Mouse (Mus musculus) heart, adult 2 months (tissue): ENCODE measurements around the gene Oprm1. TPM values are rescaled to one million over a fixed set of nuclear protein-coding genes. Genes with fewer than 3 reads are reported as not detected.
"Not testable (repeated sequence)": the region's sequence is repeated elsewhere in the genome, so short reads cannot be mapped to it uniquely, and the experiment has no call there.

ENCODE experiments used
- DNase-seq, 2 experiments: peaks; one replicate each; pipeline ENCODE4 v3.0.0; 2021
- H3K27ac ChIP-seq: fragments of 200-600 bp; 2 replicates; pipeline ENCODE4 v1.8.1; 2022
- H3K27me3 ChIP-seq: fragments of 200-500 bp; 2 replicates; pipeline ENCODE4 v1.6.1; 2012; ENCODE audit warnings: mild to moderate bottlenecking, low read length, inconsistent platforms, mixed read lengths; ENCODE audit not compliant: control insufficient read depth, insufficient read depth
- H3K36me3 ChIP-seq: fragments of 200-500 bp; 2 replicates; pipeline ENCODE4 v1.6.1; 2012; ENCODE audit warnings: low read length, inconsistent platforms; ENCODE audit not compliant: control insufficient read depth, insufficient read depth
- H3K4me1 ChIP-seq: fragments of 200-500 bp; 2 replicates; pipeline ENCODE4 v1.6.1; 2011; ENCODE audit warnings: low read length; ENCODE audit not compliant: control insufficient read depth, insufficient read depth
- H3K4me3 ChIP-seq: fragments of 200-600 bp; 2 replicates; pipeline ENCODE4 v1.8.1; 2022
- H3K79me2 ChIP-seq: fragments of 200-500 bp; replicated peaks from 2 replicates; pipeline ENCODE4 v1.6.1; 2012; ENCODE audit warnings: mild to moderate bottlenecking, inconsistent platforms, low read length, moderate library complexity, mixed read lengths; ENCODE audit not compliant: control insufficient read depth, insufficient read depth
- H3K9ac ChIP-seq: fragments of 200-500 bp; 2 replicates; pipeline ENCODE4 v1.6.1; 2012; ENCODE audit warnings: low read depth, mild to moderate bottlenecking, control low read depth, inconsistent platforms, low read length, mixed read lengths
- CTCF ChIP-seq: fragments of 200-600 bp; IDR thresholded peaks from 2 replicates; pipeline ENCODE4 v1.8.1; 2022; ENCODE audit warnings: antibody characterized with exemption, mild to moderate bottlenecking, moderate library complexity
- EP300 ChIP-seq: fragments of 200-500 bp; IDR thresholded peaks from 2 replicates; pipeline ENCODE4 v1.6.1; 2011; ENCODE audit warnings: low read depth, low read length, control low read depth; ENCODE audit not compliant: insufficient read depth
- POLR2A ChIP-seq: fragments of 200-500 bp; IDR thresholded peaks from 2 replicates; pipeline ENCODE4 v1.6.1; 2011; ENCODE audit warnings: mild to moderate bottlenecking, low read depth, low read length, control low read depth; ENCODE audit not compliant: insufficient read depth
- WGBS: fragments of 180-500 bp; shearing (Covaris S2); methylation state at CpG from one replicate; pipeline ENCODE4 v1.1.7; 2018; 5-methylcytosine and 5-hydroxymethylcytosine counted together
- intact Hi-C: fragments of 180-260 bp; cut with DNase I; formaldehyde crosslinking; loops from one replicate; pipeline ENCODE4 v1.15.1; 2025
- polyA plus RNA-seq: library from polyadenylated mRNA; depleted of rRNA; stranded (reverse); fragments of >200 nt; gene quantifications from 2 replicates; pipeline ENCODE4 v1.2.3, GENCODE M21; 2012
- total RNA-seq, 2 experiments: library from RNA; stranded (reverse); gene quantifications; 2 replicates each; pipeline ENCODE4 v1.2.3; 2021

Oprm1 gene
- total and polyA plus RNA-seq, 3 experiments, result not detected

GRCm38 (mm10) chr10:6987399-6988098, 229.2 kb downstream of the Oprm1 start:
- Histone ChIP-seq H3K4me1 (no peaks in the 10 kb centered on the region; the same call in 1 of the 2 replicates), H3K27me3 (no peaks in the 10 kb centered on the region), H3K27ac (no peak overlapping the region), H3K4me3 (no peak overlapping the region), H3K9ac (no peak overlapping the region), H3K36me3 (no peaks in the 10 kb centered on the region), H3K79me2 (no peaks in the 10 kb centered on the region)
- 58% methylated on average over 4 of the region's 4 CpGs for WGBS
- no peak for DNase-seq
- no peak for TF ChIP-seq POLR2A
- no peak for TF ChIP-seq EP300
- TF ChIP-seq CTCF, result no peak
- intact Hi-C loops, result no loop called here

GRCm38 (mm10) chr10:6988555-6988954, 230.2 kb downstream of the Oprm1 start:
- Histone ChIP-seq H3K27me3 (no peaks in the 10 kb centered on the region), H3K9ac (no peak overlapping the region), H3K36me3 (no peaks in the 10 kb centered on the region), H3K27ac (no peak overlapping the region), H3K4me1 (no peaks in the 10 kb centered on the region; the same call in 1 of the 2 replicates), H3K4me3 (no peak overlapping the region), H3K79me2 (no peaks in the 10 kb centered on the region)
- intact Hi-C loops, result no loop called here
- WGBS, result 71% methylated on average over 1 of the region's 1 CpGs
- DNase-seq, result no peak
- TF ChIP-seq EP300 (no peak), CTCF (no peak), POLR2A (no peak)

GRCm38 (mm10) chr10:6996895-6997294, 238.6 kb downstream of the Oprm1 start:
- Histone ChIP-seq H3K4me1 (no peaks in the 10 kb centered on the region), H3K27me3 (no peaks in the 10 kb centered on the region), H3K9ac (no peak overlapping the region), H3K36me3 (no peaks in the 10 kb centered on the region), H3K4me3 (no peak overlapping the region), H3K27ac (no peak overlapping the region), H3K79me2 (no peaks in the 10 kb centered on the region)
- intact Hi-C loops, result no loop called here
- WGBS, result 72% methylated on average over 3 of the region's 3 CpGs
- no peak for DNase-seq
- TF ChIP-seq CTCF (no peak), EP300 (no peak), POLR2A (no peak)

- Histone ChIP-seq H3K27ac (no peak overlapping the region), H3K9ac (no peak overlapping the region), H3K79me2 (no peaks in the 10 kb centered on the region), H3K36me3 (no peaks in the 10 kb centered on the region), H3K27me3 (no peaks in the 10 kb centered on the region), H3K4me1 (no peaks in the 10 kb centered on the region), H3K4me3 (no peak overlapping the region)
- WGBS, result 81% methylated on average over 4 of the region's 4 CpGs
- TF ChIP-seq EP300 (no peak), CTCF (no peak)
- intact Hi-C loops, result no loop called here
- DNase-seq, result no peak
Measured at GRCm38 (mm10) chr10:6998576-6999250, 240.4 kb downstream of the Oprm1 start.

GRCm38 (mm10) chr10:6999355-6999754, 241.0 kb downstream of the Oprm1 start:
- H3K27me3 ChIP-seq, result no peaks in the 10 kb centered on the region
- no peaks in the 10 kb centered on the region for H3K36me3 ChIP-seq
- no peaks in the 10 kb centered on the region for H3K4me1 ChIP-seq
- 87% methylated on average over 3 of the region's 3 CpGs for WGBS
- TF ChIP-seq EP300, result no peak
- no peak for TF ChIP-seq CTCF
- no peak for TF ChIP-seq POLR2A
- H3K27ac ChIP-seq, result no peak overlapping the region
- no peak for DNase-seq
- H3K79me2 ChIP-seq, result no peaks in the 10 kb centered on the region
- H3K9ac ChIP-seq, result no peak overlapping the region
- no peak overlapping the region for H3K4me3 ChIP-seq
- intact Hi-C loops, result no loop called here

GRCm38 (mm10) chr10:7003898-7004297, 245.6 kb downstream of the Oprm1 start:
- DNase-seq, H3K9ac ChIP-seq, intact Hi-C loops, H3K4me1 ChIP-seq, H3K79me2 ChIP-seq, H3K27me3 ChIP-seq, H3K27ac ChIP-seq, H3K36me3 ChIP-seq, H3K4me3 ChIP-seq: not testable (repeated sequence)
